Mouse (Mus musculus) frontal cortex, adult (tissue): ENCODE measurements around the gene Tecrl.
A peak's percentile ranks its signal among the peaks of the same experiment; 100 is the strongest.

Source experiments
- ATAC-seq: cut with Nextera tagmentation; 2 replicates; pipeline ENCODE4 v1.9.2; 2017; ENCODE audit warnings: mild to moderate bottlenecking, moderate library complexity, mixed read lengths; ENCODE audit not compliant: low TSS enrichment

Gene Tecrl

GRCm38 (mm10) chr5:83354846-83355561, at the start of gene Tecrl:
Tecrl (minus strand) TSS chr5:83355195.
- peak; percentile 91 for ATAC-seq

GRCm38 (mm10) chr5:83385021-83385420, 30.0 kb upstream of the Tecrl start:
- ATAC-seq: no peak

GRCm38 (mm10) chr5:83351615-83352014, 3.4 kb downstream of the Tecrl start:
- no peak for ATAC-seq

GRCm38 (mm10) chr5:83339144-83339543, 15.9 kb downstream of the Tecrl start:
- ATAC-seq: no peak

GRCm38 (mm10) chr5:83267148-83267776, 87.7 kb downstream of the Tecrl start:
- ATAC-seq: no peak

GRCm38 (mm10) chr5:83260059-83260458, 94.9 kb downstream of the Tecrl start:
- ATAC-seq: no peak

- no peak for ATAC-seq
Observed at GRCm38 (mm10) chr5:83254141-83254540, 100.9 kb downstream of the Tecrl start.

- no peak for ATAC-seq
Observed at GRCm38 (mm10) chr5:83238848-83239452, 116.0 kb downstream of the Tecrl start.
